Mouse (Mus musculus): ENCODE data around the gene Vmn2r12.
"Not testable (repeated sequence)": the region's sequence is repeated elsewhere in the genome, so short reads cannot be mapped to it uniquely, and the experiment has no call there.

GRCm38 (mm10) chr5:109097850-109098249 is at the start of gene Vmn2r12:
- TF ChIP-seq CTCF, POLR2A (IDR thresholded peaks at IDR 0.05; ENCODE audit: insufficient read depth, low read depth, low read length): not testable (repeated sequence)

Measured in olfactory bulb, adult 2 months (tissue).